Mouse (Mus musculus): ENCODE measurements around the gene Tll1.
"Not testable (repeated sequence)": the region's sequence is repeated elsewhere in the genome, so short reads cannot be mapped to it uniquely, and the experiment has no call there.

Gene Tll1

DNA sequence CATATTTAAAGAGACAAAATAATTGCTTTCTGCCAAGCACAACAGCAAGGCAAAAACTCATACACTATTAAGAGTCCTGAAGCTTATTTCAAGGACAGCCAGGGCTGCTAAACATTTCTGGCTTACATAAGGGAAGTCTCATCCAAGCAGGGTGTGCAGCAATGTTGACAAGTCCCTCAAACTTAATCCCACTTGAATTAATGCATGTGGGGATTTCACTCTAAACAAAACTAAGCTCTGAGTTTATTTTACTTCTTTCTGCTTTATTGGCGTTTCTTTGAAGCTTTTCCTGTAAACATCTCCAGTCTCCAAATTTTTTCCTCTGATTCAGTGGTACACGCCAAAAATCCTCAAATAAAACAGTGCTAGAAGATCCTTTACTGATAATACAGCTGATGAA, 146.2 kb downstream of the Tll1 start:
- peak; percentile 12 for DNase-seq (ENCODE audit: low read depth, low spot score)

DNA sequence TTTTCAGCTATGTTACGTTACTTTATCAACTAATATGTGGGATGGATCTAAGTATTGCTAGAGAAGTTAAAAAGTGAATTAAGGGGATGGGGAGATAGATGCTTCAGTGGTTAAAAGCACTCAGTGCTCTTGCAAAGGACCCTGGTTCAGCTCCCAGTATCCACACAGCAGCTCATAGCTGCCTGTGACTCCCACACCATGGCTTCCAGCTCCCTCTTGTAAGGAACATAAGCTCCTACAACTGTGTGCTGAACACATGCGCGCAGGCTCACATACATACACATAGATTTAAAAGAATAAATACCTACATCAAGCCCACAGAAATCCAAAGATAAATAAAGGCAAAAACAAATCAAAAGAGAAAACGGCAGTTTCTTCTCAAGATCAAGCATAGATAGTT, 148.5 kb downstream of the Tll1 start:
- DNase-seq (ENCODE audit: low read depth, low spot score), result no peak

DNA sequence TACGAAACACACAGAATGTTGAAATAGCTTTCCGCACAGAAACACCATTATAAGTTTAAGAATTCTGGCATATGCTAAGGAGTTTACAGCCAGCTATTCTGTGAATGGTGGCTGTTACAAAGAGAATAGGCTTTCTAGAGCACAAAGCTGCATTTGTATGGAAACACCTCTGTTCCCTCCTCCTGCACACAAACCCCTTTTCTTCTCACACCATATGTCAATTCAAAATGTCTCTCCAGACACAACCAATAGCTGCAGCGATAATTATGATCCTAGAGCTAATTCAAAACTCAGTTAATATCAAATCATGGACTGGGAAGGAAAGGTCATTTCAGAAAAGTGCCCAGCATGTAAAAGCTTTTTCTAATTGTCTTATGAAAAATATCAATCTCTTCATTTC, 157.5 kb downstream of the Tll1 start:
- peak; percentile 21 for DNase-seq (ENCODE audit: low read depth, low spot score)

DNA sequence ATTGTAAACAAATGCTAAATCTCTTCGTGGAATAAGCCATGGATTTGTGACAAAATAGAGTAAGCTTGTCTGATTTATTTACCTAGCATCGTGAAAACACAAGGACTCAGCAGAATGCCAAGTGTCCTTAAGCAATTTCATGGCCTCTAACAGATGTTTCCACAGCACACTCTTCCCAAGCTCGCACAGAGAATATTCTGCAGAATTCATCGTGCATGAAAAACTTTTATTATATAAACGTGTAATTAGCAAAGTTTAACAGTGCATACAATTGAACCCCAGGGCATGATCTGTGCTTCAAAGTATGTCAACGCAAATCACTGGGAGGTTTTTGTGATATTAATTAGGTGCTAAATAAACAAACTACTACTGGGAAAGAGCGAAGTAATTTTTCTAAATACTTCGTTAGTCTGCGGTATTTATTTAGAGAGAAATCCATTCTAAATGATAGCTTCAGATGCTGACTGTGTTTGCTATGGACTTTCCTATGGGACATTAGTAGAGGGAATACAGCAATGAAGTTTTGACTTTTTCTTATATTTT, 158.0 kb downstream of the Tll1 start:
- DNase-seq (ENCODE audit: low read depth, low spot score), result peak; percentile 10

DNA sequence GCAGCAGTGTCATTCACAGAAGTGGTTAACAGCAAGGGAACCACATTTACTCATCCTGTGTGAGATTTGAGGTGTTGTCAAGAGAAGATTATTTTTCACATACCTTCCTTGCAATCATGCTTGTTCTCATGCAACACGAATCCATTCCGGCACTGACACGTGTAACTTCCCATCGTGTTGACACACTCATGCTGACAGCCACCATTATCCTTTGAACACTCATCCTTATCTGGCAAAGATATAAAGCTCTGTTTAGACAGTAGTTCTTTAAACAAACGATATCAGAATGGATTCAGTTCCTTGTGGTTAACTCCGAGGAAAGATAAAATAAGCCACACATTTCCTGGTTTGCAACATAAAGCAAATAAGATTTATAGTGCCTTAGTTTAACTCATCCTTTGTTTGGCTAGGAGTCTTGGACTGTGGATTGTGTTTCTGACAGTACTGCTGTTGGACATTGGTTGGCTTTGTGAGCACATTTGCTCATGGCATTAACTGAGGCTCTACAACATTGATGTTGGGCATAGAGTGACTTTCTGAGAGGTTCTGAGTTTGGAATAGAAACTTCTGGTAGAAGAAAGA, 164.7 kb downstream of the Tll1 start:
- no peak for DNase-seq (ENCODE audit: low read depth, low spot score)

DNA sequence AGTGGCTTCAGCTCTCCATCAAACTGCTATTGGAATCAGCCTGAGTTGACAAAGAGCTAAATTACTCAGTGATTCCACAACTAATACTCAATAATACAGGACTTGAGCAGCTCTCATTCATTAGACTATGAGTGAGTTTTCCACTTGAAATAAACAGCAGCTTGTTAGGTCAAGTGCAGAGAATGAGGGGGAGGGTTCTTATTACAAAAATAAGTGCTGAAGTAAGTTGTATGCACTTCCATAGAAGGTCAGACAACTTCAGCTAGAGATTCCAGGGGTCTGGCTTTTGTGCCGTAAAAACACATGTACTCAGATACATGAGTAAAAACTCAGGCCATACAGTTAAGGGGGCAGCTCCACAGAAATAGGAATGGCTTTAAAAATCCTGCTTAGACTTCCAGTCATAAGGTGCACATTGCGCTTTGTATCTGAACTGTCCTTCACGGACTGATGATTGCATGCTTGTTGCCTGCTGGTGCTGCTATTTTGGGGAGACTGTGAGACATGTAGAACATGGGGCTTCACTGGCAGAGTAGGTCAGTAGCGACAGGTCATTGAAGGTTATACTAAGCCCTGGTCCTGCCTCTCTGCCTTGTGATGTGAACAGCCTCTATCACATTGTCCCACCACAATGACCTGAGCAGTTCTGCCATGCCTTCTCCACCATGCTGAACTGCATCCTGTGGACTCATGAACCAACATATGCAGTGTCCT, 175.2 kb downstream of the Tll1 start:
- no peak for DNase-seq (ENCODE audit: low read depth, low spot score)

DNA sequence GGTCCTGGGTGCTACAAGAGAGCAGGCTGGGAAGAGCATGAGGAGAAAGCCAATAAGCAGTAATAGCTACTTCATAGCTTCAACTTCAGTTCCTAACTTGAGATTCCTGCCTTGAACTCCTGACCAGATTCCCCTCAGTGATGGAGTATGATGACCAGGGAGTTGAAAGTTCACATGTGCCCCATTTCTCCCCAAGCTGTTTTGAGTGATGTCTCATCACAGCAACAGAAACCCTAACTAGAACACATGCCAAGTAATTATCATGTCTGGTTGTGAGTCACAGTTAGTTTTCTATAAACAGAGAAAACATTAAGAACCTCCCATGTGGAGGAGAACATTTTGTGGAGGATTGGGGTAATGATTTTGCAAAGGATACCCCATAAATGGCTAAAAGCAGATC, 176.0 kb downstream of the Tll1 start:
- no peak for DNase-seq (ENCODE audit: low read depth, low spot score)

DNA sequence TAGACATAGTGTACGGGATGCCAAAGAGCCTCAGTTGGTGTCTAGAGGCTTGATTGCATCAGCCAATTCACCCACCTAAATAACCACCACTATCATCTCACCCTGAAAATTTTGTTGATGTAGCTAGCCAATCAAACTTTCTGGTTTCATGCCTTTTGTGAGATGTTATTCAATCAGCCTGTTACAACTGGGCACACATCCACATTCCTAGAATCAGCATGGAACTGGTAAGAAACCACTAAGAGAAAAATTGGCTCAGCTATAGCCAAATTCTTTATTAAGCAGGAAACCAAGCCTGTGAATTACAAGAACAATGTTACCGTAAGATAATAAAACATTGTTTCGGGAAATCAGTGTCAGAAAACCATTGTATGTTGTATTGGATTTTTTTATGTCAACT, 176.5 kb downstream of the Tll1 start:
- DNase-seq (ENCODE audit: low read depth, low spot score), result peak; percentile 46

DNA sequence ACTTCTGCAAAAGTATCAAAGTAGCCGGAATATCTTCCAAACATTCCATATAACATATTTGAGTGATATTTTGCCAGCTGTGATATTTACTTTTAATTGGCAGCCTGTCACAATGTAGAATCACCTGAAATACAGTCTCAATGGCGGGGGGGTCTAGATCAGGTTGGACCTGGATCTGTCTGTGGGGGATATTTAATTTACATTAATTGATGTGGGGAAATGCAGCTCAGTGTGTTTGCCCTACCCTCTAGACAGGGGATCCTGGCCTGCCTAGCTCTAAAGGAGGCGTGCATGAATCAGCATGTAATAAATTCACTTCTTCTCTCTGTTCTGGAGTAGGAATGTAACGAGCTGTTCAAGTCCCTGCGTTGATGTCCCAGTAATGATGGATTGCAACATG, 181.7 kb downstream of the Tll1 start:
- no peak for DNase-seq (ENCODE audit: low read depth, low spot score)

DNA sequence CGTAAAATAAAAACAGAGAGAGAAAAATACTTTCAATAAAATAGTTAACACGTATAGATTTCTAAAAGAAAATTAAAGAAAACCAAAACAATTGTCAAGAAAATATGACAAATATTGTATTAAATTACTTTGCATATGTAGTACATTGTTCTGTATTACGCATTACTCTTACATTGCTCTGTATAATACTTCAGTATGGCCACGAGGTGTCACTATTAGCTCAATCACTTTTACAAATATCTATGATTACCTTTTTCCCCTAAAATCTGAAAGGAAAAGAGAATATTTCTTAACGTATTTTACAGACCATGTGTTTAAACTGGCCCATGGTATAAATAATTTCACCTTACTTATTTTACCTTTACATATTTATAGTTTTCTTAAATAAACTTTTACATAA, 182.5 kb downstream of the Tll1 start:
- peak; percentile 57 for DNase-seq (ENCODE audit: low read depth, low spot score)

DNA sequence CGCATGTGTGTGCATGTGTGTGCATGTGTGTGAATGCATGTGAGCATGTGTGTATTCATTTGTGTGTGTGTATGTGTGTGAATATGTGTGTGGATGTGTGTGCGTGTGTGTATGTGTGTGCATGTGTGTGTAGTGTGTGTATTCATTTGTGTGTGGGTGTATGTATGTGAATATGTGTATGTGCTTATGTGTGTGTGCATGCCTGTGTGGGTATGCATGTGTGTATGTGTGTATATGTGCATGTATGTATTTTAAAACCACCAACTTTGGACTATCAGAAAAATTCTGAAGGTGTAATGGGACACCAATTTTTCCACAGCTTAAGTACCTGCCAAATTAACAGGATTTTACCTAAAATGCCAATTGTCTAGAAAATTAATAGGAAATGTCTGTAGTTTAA, 183.0 kb downstream of the Tll1 start:
- no peak for DNase-seq (ENCODE audit: low read depth, low spot score)

DNA sequence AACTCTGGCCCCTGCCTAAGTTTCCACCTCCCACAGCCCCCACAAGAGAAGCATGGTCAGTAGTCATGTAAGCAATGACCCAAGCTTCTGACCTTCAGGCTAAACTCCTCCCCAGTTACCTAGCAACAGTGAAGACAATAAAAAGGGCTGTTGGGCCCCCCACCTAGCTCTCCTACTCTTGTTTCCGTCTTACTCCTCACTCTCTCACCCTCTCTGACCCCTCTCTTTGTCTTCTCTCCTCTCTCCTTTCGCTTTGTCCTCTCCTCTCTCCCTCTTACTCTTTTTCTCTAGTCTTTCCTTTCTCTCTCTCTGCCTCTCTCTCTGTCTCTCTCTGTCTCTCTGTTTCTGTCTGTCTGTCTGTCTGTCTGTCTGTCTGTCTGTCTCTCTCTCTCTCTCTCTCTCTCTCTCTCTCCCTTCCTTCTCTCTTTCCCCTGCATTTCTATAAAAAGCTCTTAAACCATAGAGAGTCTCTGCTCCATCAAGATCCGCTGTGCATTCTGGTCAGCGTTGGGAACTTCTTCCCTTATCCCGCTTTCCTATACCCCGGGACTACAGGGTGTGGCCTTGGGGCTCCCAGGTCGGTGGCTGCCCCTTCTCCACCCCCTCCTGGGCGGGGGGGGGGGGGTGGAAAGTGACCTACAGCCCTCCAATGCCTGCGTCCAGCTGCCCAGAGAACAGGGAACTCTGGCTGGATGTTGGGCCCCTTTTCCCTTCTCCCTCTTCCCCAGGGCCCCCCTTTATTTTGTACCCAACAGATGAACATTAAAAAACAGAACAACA, 235.3 kb downstream of the Tll1 start:
- DNase-seq (ENCODE audit: low read depth, low spot score), result not testable (repeated sequence)

Data from brain, adult 2 months (tissue).